Mouse (Mus musculus): ENCODE results near the gene Ubxn2a.

DNA sequence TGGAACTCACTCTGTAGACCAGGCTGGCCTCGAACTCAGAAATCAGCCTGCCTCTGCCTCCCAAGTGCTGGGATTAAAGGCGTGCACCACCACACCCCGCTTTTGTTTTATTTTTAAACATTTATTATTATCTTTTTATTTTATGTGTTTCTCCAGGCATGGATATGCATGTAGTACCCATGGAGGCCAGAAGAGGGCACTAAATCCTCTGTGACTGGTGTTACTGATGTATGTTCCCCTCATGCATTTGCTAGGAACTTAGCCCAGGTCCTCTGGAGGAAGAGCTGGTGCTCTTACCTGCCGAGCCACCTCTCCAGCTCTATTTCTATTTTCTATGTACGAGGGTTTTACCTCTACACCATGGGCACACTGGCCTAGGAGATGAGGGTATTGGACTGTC lies 51.3 kb downstream of the Ubxn2a start:
- TF ChIP-seq CTCF (IDR thresholded peaks at IDR 0.05; ENCODE audit: insufficient read depth, low read depth, low read length) (no peak), POLR2A (IDR thresholded peaks at IDR 0.05; ENCODE audit: insufficient read depth, low read depth, low read length) (no peak)
